Mouse (Mus musculus): ENCODE data around the gene Tmem210.

DNA sequence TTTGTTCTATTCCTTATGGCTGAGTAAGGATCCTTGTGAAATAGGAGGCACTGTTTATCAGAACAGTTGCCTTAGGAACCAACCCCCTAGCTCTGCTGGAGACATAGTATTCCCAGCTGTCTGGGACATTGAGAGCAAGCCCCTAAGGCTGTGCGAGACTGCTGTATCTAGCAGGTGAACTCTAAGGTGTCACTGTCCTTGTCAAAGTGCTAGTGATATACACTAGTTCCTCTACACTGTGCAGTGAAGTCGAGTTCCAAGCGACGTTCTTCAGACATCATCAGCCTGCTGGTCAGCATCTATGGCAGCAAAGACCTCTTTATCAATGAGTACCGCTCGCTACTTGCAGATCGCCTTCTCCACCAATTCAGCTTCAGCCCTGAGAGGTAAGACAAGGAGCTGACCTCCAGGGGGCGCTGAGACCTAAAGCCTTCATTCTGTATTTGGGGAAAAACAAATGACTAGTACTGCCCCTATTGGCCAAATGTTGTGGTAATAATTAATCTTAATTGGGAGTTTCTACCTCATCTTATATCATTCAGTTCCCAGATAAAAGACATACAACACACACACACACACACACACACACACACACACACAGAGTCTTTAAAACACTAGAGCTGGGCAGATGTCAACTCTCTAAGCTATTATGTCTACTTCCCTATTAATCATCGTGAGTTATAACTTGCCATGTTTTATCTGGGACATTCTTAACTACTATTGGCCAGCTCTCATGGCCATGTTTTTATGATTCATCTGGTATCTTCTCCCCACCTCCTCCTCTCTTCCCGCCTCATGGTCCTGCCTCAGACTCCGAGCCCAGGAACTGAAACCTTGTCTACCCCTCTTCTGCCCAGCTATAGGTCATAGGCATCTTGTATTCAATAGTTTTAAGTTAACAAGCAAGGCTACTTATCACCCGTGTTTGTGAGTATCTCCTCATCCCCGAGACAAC, 8.7 kb upstream of the Tmem210 start:
- TF ChIP-seq CTCF (IDR thresholded peaks at IDR 0.05; ENCODE audit: control insufficient read depth, insufficient read depth, insufficient read length) (peak; percentile 48), MYOD1 (IDR thresholded peaks at IDR 0.05; ENCODE audit: control insufficient read depth, insufficient read length, low read depth) (no peak), MYOG (IDR thresholded peaks at IDR 0.05; ENCODE audit: control insufficient read depth, extremely low read depth, insufficient read length) (no peak), MAX (IDR thresholded peaks at IDR 0.05) (peak; percentile 20), CEBPB (IDR thresholded peaks at IDR 0.05; ENCODE audit: low read depth) (no peak), USF1 (IDR thresholded peaks at IDR 0.05; ENCODE audit: low read depth) (no peak), FOSL1 (IDR thresholded peaks at IDR 0.05; ENCODE audit: insufficient read depth, low read length, poor library complexity, severe bottlenecking) (no peak)

All from C2C12 (cell line).